Mouse (Mus musculus) C2C12 (cell line): ENCODE data around the gene Gas6.

ENCODE experiments used
- CEBPB ChIP-seq: IDR thresholded peaks from one replicate; pipeline ENCODE4 v1.6.1; 2011; ENCODE audit warnings: low read depth, mild to moderate bottlenecking, control low read depth, moderate library complexity
- CTCF ChIP-seq: IDR thresholded peaks from one replicate; pipeline ENCODE4 v1.5.1; 2011; ENCODE audit not compliant: control insufficient read depth, insufficient read depth, insufficient read length
- FOSL1 ChIP-seq: IDR thresholded peaks from one replicate; pipeline ENCODE4 v1.8.0; 2011; ENCODE audit warnings: mild to moderate bottlenecking, low read length; ENCODE audit not compliant: poor library complexity, insufficient read depth, severe bottlenecking
- MYOD1 ChIP-seq: IDR thresholded peaks from one replicate; pipeline ENCODE4 v1.6.1; 2011; ENCODE audit warnings: low read depth; ENCODE audit not compliant: control insufficient read depth, insufficient read length
- MYOG ChIP-seq: IDR thresholded peaks from one replicate; pipeline ENCODE4 v1.6.1; 2011; ENCODE audit not compliant: control insufficient read depth, insufficient read length; ENCODE audit errors: extremely low read depth

- TF ChIP-seq MYOD1 (no peak), CTCF (no peak), FOSL1 (no peak), CEBPB (no peak), MYOG (no peak)
These were observed 47.8 kb downstream of the Gas6 start for GRCm38 (mm10) chr8:13446456-13446855.
